ENCODE assay signal across 8 mouse cellular contexts in the genomic region with DNA sequence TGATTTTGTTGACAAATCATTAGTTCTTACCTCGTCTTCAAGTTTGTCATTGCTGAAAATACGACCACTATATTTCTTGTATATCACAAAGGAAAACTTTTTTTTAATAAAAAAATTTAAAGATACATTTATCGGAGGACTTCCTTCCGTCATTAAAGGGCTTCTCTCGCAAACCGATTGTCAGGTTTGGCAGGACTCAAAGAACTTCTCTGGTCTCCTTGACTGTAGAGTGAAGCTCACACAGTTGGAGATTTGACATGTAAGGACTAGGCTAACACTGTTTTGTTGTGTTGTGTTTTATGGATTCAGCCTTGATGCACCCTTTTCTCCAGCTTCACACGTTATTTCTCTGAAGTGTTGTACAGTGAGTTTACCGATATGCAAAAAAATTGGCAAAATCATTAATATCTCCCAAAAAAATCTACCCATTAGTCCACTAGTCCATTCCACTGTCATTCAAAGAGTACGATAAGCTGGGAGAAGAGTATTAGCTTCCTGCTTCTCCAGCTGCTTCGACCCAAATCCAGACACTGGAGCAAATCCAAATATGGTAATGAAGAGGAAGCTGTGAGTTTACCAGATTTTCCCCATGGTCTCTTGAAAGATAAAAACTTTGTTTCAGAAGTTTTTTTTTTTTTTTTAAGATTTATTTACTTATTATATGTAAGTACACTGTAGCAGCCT. TPM values are rescaled to one million over a fixed set of nuclear protein-coding genes. Genes with fewer than 3 reads are reported as not detected.
DNase-seq lines count a peak whose midpoint lies in the region; ATAC-seq and TF ChIP-seq lines count a peak whose summit lies in the region.

A gene (minus strand): TSS at position 127 of the 684 bp plus-strand sequence.

- TF ChIP-seq POLR2A in testis, adult 2 months (IDR thresholded peaks at IDR 0.05; ENCODE audit: control insufficient read depth, low read depth, low read length) = no peak

- no peak for ATAC-seq in common myeloid progenitor, adult 5-6 weeks (replicated peaks; ENCODE audit: low read depth, poor library complexity, severe bottlenecking)
- ATAC-seq in heart, embryonic 11.5 days (replicated peaks; ENCODE audit: insufficient number of reproducible peaks, low FRiP score, low TSS enrichment) = no peak
- ATAC-seq in midbrain, postnatal 0 days (ENCODE audit: low FRiP score) = no peak

- 42% methylated on average over 10 of the region's 10 CpGs for WGBS in heart, embryonic 11.5 days (ENCODE audit: insufficient replicate concordance)
- WGBS in midbrain, postnatal 0 days = 42% methylated on average over 10 of the region's 10 CpGs

- H3K4me2 ChIP-seq in heart, embryonic 11.5 days = peak within 1 kb of the TSS; percentile 74
- peak within 1 kb of the TSS; percentile 56 for H3K4me2 ChIP-seq in midbrain, postnatal 0 days (ENCODE audit: low read depth, low read length, poor library complexity, severe bottlenecking)

- no peaks in the 10 kb centered on the region for H3K27me3 ChIP-seq in testis, adult 2 months (ENCODE audit: control insufficient read depth, insufficient read depth, low read length)
- no peaks in the 10 kb centered on the region for H3K27me3 ChIP-seq in heart, embryonic 11.5 days (ENCODE audit: control insufficient read depth, insufficient read depth, low read length)
- H3K27me3 ChIP-seq in midbrain, postnatal 0 days (ENCODE audit: insufficient read depth, low read length) = no peaks in the 10 kb centered on the region

- H3K4me3 ChIP-seq in testis, adult 2 months (ENCODE audit: control insufficient read depth, low read depth, low read length) = peak within 1 kb of the TSS; percentile 95
- peak within 1 kb of the TSS; percentile 94 for H3K4me3 ChIP-seq in heart, embryonic 11.5 days (ENCODE audit: low read depth, low read length)
- peak within 1 kb of the TSS; percentile 96 for H3K4me3 ChIP-seq in midbrain, postnatal 0 days (ENCODE audit: low read depth, low read length)

- peak within 1 kb of the TSS; percentile 87 for H3K27ac ChIP-seq in testis, adult 2 months (ENCODE audit: control insufficient read depth, insufficient read depth, low read depth, low read length)
- H3K27ac ChIP-seq in heart, embryonic 11.5 days (ENCODE audit: low read depth, low read length) = peak within 1 kb of the TSS; percentile 83
- H3K27ac ChIP-seq in midbrain, postnatal 0 days (ENCODE audit: low read depth, low read length) = peak within 1 kb of the TSS; percentile 94

- no peaks in the 10 kb centered on the region for H3K9me3 ChIP-seq in heart, embryonic 11.5 days (replicated peaks; ENCODE audit: control insufficient read depth, low read length)
- H3K9me3 ChIP-seq in midbrain, postnatal 0 days (ENCODE audit: low read length) = no peaks in the 10 kb centered on the region

- peak within 1 kb of the TSS; percentile 93 for H3K9ac ChIP-seq in heart, embryonic 11.5 days (ENCODE audit: low read depth, low read length)
- H3K9ac ChIP-seq in midbrain, postnatal 0 days (replicated peaks; ENCODE audit: low read length, poor library complexity, severe bottlenecking) = peak within 1 kb of the TSS; percentile 94

- TF ChIP-seq CTCF in testis, adult 2 months (IDR thresholded peaks at IDR 0.05; ENCODE audit: control insufficient read depth, insufficient read depth, insufficient replicate concordance, low read depth, low read length) = no peak
- TF ChIP-seq CTCF in midbrain, postnatal 0 days (IDR thresholded peaks at IDR 0.05) = no peak

- H3K36me3 ChIP-seq in testis, adult 2 months (ENCODE audit: control insufficient read depth, insufficient read depth, low read length) = no peaks in the 10 kb centered on the region
- no peaks in the 10 kb centered on the region for H3K36me3 ChIP-seq in heart, embryonic 11.5 days (ENCODE audit: control insufficient read depth, insufficient read depth, low read length)
- H3K36me3 ChIP-seq in midbrain, postnatal 0 days (ENCODE audit: insufficient read depth, low read length) = no peaks in the 10 kb centered on the region

- H3K4me1 ChIP-seq in testis, adult 2 months (ENCODE audit: control insufficient read depth, insufficient read depth, low read length) = no peaks in the 10 kb centered on the region
- H3K4me1 ChIP-seq in heart, embryonic 11.5 days (ENCODE audit: control insufficient read depth, insufficient read depth, low read length) = no peaks in the 10 kb centered on the region
- H3K4me1 ChIP-seq in midbrain, postnatal 0 days (ENCODE audit: insufficient read depth, low read length) = peaks cover 10% of the 10 kb centered on the region; the same call in 1 of the 2 replicates

- no peak for DNase-seq in testis, postnatal 10 days (ENCODE audit: low spot score)
- no peak for DNase-seq in left cerebral cortex, adult 8-10 months (ENCODE audit: low spot score in 2 of 2)
- DNase-seq in midbrain, postnatal 0 days (ENCODE audit: low spot score) = peak; percentile 10
- DNase-seq in c-Kit-positive CD71-positive TER-119-positive erythroid progenitor cells, embryonic 14.5 days (ENCODE audit: low spot score) = no peak
- no peak for DNase-seq in frontal cortex, postnatal 36 days (ENCODE audit: low spot score in 2 of 2)

RNA-seq across cellular contexts. Expression of the gene that starts here (rescaled TPM):
- 3.8 and 4.9 TPM in 2 replicates for polyA plus RNA-seq in testis, adult 2 months (2012; rRNA removed)
- total RNA-seq in common myeloid progenitor, adult 5-6 weeks (2017) = 27.9 and 38.3 TPM in 2 replicates
- 25.4 and 36.0 TPM in 2 replicates for polyA plus RNA-seq in heart, embryonic 11.5 days (2014; fragmentation: Nextera tagmentation; extraction: Ambion mirVana)
- total RNA-seq in left cerebral cortex, adult 8-10 months (2022) = 10 to 100 TPM; 53.5 to 69.9 (median 65.8) TPM
- 43.7 and 68.2 TPM in 2 replicates for total RNA-seq in midbrain, postnatal 0 days (2014; rRNA removed)
- polyA plus RNA-seq in midbrain, postnatal 0 days (2015; fragmentation: Nextera tagmentation; extraction: Ambion mirVana) = 51.9 and 65.8 TPM in 2 replicates
